Mouse (Mus musculus): ENCODE measurements around the gene Olfr898.

The Olfr898 gene

GRCm38 (mm10) chr9:38348111-38348510, at the start of gene Olfr898:
TSS of gene Olfr898 (plus strand) at chr9:38348411.
- DNase-seq (ENCODE audit: low spot score) = no peak

DNA sequence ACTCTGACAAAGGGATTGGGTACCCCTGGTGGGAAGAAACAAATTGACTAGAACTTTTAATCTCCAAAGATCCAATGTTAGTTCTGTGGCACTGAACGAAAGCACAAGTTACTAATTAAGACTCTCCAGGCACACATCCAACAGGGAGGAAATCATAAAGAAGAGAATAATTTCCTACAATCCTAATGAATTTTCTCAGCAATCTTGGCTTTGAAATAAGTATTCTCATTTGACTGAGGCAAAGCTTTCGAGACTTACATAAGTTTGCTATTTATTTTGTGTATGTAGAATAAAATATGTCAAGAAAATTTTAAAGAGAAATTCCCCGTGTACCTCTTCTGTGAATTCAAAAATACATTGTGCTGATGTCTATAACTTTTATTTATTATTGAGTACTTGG, 19.5 kb upstream of the Olfr898 start, which contains the start of gene Olfr25:
Gene Olfr25, plus strand, starts transcription at position 301 of the 400 bp plus-strand sequence.
- no peak for DNase-seq (ENCODE audit: low spot score)

GRCm38 (mm10) chr9:38366596-38366995, 18.4 kb downstream of the Olfr898 start, which contains the start of gene Olfr250:
TSS of gene Olfr250 (plus strand) at chr9:38366896.
- no peak for DNase-seq (ENCODE audit: low spot score)

- DNase-seq (ENCODE audit: low spot score) = no peak
These were observed 28.6 kb downstream of the Olfr898 start, which contains the start of gene Olfr251 for GRCm38 (mm10) chr9:38376786-38377185. TSS of gene Olfr251 (plus strand) at chr9:38377086.

DNA sequence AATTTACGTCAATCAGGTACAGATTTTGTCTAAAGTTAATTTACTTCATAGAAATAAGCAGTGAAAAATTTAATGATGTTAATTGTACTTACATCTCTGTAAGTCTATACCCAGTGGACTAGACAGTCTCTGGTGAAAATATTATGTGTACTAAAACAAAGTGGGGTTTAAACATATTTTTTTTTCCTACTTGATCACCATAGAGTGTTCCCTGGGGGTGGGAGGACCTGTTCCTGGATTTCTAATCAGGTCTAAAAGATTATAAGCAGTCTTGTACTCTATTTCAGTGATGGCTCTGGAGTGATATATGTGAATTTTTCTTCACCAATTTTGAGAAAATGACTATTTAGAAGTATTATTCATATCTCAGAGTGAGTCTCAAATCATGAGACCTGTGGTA, 53.2 kb downstream of the Olfr898 start, which contains the start of gene Olfr147:
Gene Olfr147, plus strand, starts transcription at position 301 of the 400 bp plus-strand sequence.
- no peak for DNase-seq (ENCODE audit: low spot score)

All from c-Kit-positive CD71-positive TER-119-positive erythroid progenitor cells, embryonic 14.5 days (primary cell).